Mouse (Mus musculus) left cerebral cortex, adult 11 months (tissue): ENCODE measurements around the gene Poc1a.

Source experiments
- DNase-seq: peaks from one replicate; pipeline ENCODE4 v3.0.0; 2022; ENCODE audit warnings: low spot score

Poc1a gene

DNA sequence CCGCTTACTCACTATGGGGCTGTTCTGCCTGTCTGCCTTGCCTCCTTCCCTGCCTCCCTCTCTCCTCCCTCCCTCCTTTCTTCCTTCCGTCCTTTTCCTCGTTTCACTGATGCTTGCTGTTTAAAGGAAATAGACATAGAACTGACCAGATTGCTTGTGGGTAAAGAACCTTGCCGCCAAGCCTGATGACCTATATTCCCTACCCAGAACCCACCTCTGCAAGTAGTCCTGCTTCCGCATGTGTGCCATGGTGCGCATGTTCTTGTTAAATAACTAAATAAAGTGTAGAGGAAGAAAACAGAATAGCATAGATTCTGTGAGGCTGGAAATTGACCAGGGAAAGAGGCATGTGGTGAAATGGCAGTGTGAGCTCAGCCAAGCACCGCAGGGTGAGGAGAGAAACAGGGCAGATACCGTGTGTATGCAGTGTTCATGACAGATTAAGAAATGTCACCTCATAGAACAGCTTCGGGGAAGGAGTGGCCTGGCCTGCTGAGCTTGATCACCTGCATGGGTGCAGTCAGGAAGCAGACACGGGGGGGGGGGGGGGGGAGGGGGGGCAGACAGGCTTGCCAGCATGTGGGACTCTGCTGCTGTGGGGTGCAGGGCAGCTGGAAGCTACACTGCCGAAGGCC, 20.7 kb downstream of the Poc1a start:
- DNase-seq, result no peak

DNA sequence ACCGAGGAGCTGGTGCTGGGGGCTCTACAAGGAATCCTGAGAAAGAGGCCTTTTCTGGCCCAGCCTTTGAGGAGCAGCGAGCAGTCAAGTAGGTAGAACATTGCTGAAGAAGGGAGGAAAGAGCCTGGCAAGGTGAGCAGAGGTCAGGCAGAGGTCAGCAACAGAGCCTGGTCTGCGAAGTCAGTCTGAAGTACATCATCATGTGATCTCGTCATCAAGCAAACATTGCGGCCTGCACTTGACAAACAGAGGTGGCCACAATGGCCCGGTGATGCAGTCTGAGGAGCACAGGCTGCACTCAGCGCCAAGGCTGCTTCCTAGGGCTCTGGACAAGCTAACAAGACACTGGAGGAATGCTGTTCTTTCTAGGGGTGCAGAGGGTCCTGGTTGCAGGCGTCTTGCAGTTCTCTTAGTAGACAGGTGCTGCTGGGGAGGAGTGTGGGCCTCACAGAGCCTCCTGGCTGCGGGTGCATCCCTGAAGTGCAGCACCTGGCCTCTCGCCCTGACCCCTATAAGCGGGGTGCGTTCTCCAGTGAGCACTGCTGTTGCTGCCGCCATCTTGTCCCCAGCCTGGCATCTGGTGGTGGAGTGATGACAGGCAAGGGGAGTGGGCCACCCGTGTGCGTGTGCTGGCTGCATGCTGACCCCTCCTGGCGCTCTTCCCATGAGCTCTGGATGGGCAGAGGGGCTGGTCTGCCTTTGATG, 21.7 kb downstream of the Poc1a start:
- no peak for DNase-seq

DNA sequence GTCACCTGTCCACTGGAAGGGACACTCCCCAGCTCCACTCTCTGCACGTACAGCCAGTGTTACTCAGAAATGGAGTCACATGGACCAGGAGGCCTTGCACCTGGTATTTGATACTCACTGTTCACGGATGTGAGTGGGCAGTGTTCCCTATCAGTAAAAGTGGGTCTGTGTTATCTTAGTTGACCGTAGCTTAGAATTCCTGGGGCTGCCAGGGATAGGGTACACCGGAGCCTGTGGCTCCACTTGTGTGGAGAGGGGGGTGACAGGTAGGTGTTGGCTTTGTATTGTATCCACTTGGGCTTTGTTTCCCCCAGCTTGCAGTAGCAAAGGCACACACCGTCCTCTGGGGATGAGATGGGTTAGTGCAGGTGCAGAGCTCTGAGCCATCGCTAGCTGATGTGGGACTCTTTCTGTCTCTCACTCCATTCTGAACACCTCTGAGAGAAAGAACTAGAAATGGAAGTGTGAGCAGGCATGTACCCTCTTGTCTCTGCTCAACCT, 22.6 kb downstream of the Poc1a start:
- DNase-seq, result no peak

DNA sequence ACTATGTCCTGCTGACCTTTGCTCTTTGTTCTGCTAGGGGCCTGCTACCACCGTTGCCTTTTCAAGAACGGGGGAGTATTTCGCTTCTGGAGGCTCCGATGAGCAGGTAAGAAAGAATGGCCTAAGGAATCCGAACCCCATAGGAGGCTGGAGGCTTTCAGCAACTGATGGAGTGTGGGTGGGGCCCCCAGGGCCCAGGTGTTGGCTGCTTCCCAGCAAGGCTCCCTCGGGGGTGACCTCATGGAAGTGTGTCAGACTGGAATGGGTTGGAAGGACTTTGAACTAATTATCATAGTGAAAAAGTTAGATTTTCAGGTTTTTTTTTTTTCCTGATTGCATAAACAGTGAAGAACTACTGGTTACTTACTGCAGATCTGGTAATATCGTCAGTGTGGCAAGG, 24.4 kb downstream of the Poc1a start:
- no peak for DNase-seq

DNA sequence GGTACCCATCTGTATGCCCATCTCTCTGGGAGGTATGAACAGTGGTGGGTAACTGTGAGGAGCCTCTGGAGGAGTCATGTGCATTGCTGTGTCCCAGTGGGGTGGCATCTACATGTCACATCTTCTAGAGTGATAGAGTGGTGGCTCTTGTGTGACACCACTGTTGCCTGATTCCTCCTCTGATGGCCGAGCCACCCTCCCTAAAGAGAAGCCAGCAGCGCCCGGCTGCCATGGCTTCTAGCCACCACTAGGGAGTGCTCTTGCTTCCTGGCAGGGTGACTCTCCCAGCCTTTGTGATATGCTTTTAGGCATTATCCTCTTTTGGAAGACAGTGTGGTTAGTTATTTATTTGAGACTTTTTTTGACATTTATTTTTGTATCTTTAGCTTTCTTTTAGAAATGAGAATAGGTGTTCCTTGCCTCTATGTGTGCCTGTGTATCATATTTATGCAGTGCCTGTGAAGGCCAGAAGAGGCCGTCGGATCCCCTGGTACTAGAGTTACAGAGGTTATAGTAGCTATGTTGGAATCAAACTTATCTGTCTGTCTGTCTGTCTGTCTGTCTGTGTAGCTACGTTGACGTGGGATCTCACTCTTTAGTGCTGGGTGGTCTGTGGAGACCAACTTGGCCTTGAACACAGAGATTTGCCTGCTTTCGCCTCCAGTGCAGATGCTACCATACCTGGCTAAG, 25.9 kb downstream of the Poc1a start:
- DNase-seq, result peak; percentile 75

DNA sequence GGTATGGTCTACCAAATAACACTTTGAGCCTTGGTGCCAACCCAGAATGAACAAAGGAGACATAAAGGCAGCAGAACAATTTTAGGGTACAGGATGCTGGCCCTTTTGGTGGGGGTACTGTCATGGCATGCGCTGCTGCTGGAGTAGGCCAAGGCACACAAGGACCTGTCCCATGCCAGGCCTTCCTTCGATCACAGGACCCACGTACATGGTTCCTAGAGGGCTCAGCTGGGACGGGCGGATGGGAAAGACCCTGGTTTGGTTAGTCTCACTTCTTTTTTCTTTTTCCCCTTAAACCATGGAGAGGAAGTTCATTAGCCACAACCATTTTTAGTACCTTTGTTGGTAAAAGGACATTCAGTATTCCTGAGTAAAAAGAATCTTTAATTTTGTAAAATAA, 27.3 kb downstream of the Poc1a start:
- no peak for DNase-seq

DNA sequence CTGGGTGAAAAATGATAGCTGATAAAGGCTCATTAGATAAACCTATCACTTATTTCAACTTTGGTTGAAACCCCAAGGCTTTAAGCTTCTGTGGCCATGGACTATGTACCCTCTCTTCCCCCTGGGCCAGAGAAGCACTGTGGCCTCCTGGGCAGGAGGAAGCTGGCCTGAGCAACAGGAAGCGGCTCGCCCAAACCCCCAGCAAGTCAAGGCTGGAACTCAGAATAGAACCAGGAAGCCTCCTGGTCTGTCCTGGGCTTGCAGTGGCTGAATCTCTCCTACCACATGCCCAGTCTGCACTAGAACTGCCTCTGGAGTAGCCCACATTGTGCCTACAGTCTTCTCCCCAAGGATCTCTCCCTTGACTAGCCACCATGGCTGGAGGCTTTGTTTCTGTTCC, 27.7 kb downstream of the Poc1a start:
- no peak for DNase-seq

DNA sequence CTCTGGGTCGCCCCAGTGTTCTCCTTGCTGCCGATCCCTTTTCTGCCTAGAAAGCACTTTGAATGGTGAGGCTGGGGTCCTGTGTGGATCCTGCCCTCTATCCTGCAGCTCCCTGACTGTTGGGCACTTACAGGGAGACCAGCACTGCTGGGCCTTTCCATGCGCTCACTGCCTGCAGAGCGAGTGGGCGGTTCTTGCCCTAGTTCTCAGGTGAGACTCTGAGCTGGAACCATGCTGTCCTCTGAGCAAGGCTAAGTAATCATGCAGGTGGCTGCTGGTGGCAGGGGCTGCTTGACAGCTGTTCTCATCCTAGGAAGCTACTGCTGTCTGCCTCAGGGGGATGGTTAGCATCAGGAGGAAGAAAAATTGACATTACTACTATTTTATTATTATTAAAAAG, 28.1 kb downstream of the Poc1a start:
- no peak for DNase-seq

DNA sequence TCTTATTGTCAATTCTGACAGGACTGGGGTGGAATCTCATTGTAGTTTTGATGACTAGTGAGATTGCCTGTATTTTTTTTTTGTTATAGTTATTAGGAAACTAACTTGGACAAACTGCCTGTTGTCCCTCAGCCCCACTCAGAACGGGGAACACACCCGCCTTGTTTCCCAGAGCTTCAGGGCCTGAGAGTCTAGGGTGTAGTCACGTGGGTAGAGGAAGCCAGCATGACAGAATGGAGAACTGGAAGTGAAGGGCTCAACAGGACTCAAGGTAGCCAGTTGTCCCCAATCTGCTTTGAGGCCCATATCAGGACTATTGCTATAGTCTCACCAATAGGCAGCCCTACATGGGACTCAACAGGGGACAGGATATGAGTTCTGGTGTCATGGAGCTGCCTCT, 29.0 kb downstream of the Poc1a start:
- DNase-seq, result no peak

DNA sequence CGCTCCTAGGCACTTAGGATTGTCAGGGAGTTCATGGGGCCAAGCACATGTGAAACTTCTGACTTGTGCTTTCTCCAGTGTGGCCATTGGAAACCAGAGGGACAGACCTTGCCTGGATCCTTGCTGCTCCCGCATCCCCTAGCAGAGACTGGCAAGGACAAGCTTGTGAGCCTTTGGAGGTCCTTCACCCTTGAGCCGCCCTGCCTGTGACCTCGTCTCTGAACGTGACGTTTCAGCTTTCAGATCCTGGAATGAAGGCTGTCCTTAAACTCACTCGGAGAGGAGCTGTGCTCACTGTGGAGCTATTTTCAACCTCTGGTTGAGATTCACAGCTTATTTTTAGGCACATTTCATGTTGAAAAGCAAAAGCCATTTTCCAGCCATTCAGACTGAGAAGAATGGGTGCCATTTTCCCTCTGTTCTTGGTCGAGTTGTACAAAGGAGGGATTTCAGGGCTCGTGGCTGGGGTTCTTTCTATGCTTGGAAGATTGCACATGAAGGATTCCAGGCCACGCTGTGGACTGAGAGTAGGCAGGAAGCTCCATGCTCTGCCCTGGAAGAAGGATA, 30.8 kb downstream of the Poc1a start:
- DNase-seq, result no peak

DNA sequence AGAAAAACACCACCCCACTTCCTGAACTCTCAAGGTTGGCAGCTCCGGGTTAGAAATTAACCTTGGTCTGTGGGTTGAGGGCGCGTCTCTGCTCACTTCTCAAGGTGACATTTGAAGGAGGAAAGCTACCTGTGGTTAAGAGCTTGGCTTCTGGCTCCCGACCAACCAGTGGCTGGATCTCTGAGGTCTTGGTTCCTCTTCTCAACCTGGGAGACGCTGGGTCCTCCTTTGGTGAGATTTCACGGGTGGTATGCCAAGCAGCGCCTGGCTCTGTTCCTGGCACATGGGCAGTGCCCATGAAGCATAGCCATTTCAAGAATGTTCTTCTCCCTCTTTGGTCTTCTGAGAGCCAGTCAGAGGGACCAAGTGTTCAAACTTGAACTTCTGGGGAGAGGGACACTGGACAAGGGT, 32.1 kb downstream of the Poc1a start:
- no peak for DNase-seq

DNA sequence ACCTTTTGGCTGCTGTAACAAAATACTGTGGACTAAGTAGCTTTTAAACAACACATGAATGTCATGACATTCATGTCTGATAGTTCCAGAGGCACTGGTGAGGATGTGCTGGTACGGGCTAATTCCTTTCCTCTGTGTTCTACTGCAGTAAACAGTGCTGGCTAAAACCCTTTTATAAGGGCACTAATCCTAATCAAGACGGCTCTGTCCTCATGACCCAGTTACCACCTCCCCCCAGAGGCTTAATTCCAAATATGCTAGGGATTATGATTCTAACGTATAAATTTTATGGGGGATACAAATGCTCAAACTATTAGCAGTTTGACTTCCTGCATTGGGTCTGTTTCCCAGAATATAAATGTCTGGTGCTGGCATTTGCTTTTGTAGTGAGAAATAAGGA, 33.3 kb downstream of the Poc1a start:
- DNase-seq, result no peak

DNA sequence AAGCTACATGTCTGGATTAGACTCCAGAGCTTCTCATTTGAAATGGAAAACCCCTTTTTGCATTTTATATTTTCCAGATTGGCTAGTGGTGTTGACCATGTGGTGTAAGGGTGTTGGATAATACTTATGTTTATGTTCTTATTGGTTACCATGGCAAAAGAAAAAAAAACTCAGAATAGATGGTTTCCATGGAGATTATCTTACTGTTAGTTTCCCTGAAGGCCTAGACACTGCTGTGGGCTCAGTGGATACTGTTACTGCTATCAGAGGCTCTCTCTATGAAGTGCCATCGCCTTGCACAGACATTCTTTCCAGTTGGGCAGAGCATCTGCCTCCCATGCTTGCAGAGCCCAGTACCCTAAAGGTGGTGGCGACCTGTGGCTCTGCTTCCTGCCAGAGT, 37.2 kb downstream of the Poc1a start:
- no peak for DNase-seq

DNA sequence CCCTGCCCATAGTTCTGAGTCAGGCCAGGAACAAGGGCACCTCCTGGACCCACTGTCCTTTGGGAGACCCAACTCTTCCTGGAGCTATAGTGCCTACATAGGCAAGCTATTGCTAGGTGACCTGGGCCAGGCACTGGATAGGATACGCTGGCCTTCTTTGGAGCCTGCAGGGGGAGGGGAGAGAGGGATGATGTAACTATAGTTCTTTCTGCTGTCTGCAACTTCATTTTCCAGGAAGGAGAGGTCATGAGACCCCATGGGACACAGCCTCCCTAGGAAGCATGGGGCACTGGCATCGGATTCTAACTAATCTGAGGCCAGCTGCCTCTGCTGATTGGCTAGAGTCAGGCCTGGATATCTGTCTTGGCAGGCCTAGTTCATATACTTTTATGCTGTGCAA, 38.2 kb downstream of the Poc1a start:
- no peak for DNase-seq

DNA sequence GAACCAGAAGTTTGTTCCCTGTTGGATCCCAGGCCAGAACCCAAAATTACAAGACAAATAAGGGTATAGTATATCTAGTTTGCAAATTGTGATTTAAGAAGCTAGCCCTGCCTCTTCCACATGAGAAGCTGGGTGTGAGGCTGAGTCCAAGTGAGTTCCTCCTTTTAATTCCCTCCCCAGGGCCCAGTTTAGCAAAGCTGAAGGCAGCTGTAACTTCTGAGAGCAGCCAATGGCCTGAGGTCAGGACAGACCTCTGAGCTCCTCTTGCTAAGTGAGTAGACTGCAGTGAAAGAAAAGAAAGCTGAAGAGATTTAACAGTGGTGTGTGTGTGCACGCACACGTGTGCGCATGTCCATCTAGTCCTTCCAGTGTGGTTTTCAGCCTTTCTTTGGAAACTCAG, 41.6 kb downstream of the Poc1a start:
- no peak for DNase-seq

DNA sequence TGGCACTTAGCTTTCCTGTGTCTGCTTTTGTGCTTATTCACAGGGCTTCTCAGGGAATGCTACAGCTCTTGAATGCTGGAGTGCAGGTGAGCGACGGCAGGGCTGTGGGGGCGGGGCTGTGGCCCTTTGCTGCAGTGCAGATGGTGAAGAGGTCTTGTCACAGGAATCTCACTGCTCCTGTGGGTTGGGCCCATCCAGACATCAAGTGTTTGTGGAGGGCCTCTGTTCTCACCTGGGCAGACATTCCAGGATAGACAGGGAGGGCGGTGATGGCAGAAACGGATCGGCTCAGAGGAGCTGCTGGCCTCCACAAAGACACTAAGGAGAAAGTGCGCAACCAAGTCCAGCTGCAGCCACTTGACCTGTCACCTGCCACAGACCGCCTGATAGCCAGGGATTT, 45.4 kb downstream of the Poc1a start:
- DNase-seq, result no peak

DNA sequence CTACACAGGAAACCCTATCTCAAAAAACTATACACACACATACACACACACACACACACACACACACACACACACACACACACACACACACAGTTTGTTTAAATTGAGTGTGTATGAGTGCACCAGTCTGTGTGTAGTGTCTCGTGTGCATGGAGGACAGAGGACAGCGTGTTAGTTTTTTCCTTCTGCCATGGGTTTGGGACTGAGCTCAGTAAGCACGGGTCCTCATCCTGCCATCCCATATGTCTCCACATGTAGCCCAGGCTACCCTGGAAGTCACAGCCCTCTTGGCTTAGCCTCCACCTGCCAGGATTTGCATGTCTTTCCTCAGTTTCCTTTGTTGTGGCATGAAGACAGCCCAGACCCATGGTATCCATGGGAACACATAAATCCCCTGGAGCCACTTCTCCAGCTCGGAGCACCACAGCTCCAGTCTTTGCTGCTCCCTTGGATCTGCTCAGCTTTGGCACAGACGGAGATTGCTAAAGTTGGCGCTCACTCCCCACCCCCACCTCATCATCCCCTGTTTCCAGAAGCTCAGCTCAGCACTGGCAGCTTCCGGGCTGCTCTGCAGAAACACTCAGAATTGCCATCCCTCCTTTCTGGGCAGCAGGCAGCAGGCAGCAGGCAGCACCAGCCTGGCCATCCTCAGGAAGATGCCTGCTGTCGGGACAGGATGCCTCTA, 46.4 kb downstream of the Poc1a start:
- no peak for DNase-seq

DNA sequence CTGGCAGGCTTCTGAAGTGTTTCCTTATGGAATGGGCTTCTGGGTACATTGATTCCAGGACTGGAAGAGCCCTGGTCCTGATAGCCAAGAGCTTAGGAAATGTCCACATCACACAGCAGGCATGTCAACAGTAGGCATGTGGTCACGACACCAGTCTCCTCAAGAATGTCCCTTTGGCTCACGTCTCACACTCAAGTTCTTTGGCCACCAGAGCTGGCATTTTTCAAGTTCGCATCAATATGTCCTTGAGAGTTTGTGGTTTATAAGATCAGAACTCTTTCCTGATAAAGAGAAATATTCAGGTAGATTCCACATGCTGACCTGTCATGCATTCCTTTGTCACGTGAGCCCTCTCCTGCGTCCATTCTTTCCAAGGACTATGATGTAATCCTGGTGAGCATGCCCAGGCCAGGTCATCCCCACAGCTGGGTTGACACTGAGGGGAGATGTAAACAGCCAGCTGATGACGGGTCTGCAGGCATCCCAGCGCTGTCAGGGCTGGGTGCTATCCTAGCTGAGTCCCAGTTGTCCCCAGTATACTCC, 47.3 kb downstream of the Poc1a start:
- DNase-seq, result no peak

DNA sequence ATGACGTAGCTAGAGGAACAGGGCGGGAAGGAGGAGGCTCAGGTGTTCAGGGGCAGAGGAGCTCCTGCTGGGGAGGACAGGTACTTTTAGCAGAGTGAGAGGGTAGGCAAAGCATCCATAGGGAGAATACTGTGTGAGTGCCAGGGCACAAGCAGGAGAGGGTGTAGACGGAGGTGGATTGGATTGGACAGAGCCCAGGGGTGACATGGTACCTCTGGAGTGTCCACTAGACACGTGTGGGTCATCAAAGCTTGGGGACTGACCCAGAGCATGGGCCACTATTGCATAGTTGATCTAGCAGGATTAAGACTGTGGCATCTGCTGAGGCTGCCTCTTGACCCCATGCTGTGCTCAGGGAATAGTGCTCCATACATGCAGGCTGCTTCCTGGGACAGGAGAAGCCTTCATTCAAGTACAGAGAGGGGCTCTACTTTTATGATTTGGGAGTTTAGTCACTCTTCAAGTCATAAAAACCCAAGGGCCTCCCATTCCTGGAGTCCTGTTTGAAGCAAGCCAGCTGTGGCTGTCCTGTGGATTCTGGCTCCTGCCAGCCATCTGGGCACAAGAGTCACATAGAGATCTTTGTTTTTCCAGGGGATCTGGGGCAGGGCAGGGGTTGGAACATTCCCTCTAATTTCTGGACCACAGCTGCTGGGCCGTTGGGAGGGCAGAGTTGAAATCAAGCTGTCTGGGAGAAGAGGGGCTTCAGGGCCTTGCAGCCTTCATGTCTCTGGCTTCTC, 48.1 kb downstream of the Poc1a start:
- DNase-seq, result no peak

DNA sequence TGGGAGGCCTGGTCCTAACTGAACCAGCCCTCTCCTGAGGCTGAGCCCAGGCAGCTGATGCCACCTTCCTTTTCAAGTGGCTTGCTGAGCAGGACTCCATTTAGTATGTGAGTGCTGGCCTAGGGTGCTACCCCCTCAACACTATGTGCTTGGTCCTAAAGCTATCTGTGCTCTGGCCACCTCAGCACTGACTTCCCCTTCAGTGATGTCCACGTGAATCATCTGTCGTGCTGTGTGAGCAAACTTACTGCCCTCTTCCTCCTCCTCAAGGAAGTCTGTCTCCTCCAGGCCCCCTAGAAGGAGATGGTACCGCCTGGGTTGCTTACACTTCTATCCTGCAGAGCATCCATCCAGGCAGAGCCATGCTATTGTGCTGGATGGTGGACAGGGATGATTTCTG, 51.9 kb downstream of the Poc1a start:
- DNase-seq, result no peak

DNA sequence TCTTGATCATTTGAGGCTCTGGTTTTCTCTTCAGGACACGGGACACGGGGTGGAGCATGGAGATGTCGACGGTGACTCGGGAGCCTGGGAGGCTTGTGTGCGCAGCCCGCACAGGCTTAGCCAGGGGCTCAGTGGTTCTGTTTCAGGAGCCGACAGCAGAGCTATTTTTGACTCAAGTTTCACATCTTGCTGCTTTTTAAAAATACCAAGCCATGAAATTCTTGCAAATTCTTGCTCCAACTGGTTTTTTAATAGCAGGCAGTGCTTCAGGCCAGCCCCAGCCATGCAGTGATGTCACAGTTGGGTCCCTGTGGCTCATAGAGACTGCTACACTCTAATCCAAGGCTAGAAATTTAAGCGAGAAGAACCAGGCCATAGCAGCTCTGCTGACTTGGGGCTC, 56.8 kb downstream of the Poc1a start:
- peak; percentile 61 for DNase-seq
